Mouse (Mus musculus): ENCODE measurements around the gene Tnfaip1.

- TF ChIP-seq CTCF (conservative IDR thresholded peaks at IDR 0.05 in 1 of 2, IDR thresholded peaks at IDR 0.05 in 1 of 2; ENCODE audit: low read depth in 2 of 2, low read length in 2 of 2), result peak; percentile 42 to 72; a peak in 3 of 4 replicates
- TF ChIP-seq POLR2A (IDR thresholded peaks at IDR 0.05; ENCODE audit: low read depth, low read length), result no peak
- no peak for TF ChIP-seq HCFC1 (IDR thresholded peaks at IDR 0.05; ENCODE audit: low read depth, low read length)
- TF ChIP-seq MXI1 (IDR thresholded peaks at IDR 0.05; ENCODE audit: low read depth, low read length), result no peak
- no peak for TF ChIP-seq CHD2 (IDR thresholded peaks at IDR 0.05; ENCODE audit: low read length)
- TF ChIP-seq ELF1 (IDR thresholded peaks at IDR 0.05; ENCODE audit: low read depth, low read length), result no peak
- no peak for TF ChIP-seq USF1 (IDR thresholded peaks at IDR 0.05; ENCODE audit: low read depth, low read length)
- TF ChIP-seq RCOR1 (conservative IDR thresholded peaks at IDR 0.05; ENCODE audit: low read depth, low read length), result no peak
- TF ChIP-seq MAFK (IDR thresholded peaks at IDR 0.05; ENCODE audit: insufficient replicate concordance, low read length), result no peak
- TF ChIP-seq EP300 (IDR thresholded peaks at IDR 0.05; ENCODE audit: low read length), result no peak
- no peak for TF ChIP-seq UBTF (IDR thresholded peaks at IDR 0.05; ENCODE audit: low read depth, low read length)
- no peak for TF ChIP-seq ZMIZ1 (IDR thresholded peaks at IDR 0.05; ENCODE audit: low read depth, low read length)
- no peak for TF ChIP-seq NELFE (IDR thresholded peaks at IDR 0.05; ENCODE audit: low read depth, low read length)
- TF ChIP-seq SIN3A (IDR thresholded peaks at IDR 0.05; ENCODE audit: low read length), result no peak
Measured at GRCm38 (mm10) chr11:78509148-78509547, 27.0 kb downstream of the Tnfaip1 start.
